Mouse (Mus musculus) retina, postnatal 7 days (tissue): ENCODE measurements at regions not wholly inside any gene's neighbourhood (a gene's known extent, or its start where the extent isn't known, plus 50 kb on each side); places are given as distances from the start of the nearest gene placed in this dataset.

Source experiments
- DNase-seq: peaks from one replicate; pipeline ENCODE4 v3.0.0-alpha.2; 2012; ENCODE audit warnings: low read depth, low spot score

DNA sequence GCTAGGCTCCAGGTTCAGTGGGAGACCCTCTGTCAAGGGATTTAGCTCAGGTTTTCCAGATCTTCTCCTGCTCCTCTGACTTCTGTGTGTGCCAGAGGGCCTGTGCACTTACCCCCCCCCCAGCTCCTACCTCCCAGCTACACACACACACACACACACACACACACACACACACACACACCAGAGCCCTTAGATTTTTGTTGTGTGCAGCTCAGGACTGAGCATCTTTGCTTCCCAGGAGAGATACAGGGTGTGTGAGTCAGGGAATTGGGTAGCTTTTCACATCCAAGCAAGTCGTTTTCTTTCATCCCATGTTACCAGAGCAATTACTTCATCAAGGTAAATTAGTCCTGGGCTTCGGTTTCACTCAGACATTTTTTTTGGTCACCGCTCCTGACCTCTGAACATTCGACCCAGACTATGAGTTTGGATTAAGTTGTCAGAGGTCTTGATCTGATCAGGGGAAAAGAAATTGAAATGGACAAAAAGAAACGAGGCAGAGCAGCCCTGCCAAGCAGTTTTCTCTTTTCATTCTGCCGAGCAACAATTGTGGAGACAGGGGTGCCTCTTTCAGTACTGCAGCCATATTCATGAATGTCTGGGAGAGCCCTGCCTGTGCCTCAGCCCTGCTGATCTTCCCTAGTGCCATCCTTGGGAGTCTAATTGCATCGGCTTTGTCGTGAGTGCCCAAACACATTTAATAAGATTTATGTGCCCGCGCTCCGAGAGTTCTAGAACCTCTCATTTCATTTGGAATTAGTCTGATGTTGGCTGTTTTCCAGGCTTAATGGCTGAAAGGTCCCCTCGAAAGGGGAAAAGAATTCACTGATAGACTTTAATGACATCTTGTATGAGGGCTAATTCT, 241.3 kb downstream of the 1500009L16Rik start:
- no peak for DNase-seq

DNA sequence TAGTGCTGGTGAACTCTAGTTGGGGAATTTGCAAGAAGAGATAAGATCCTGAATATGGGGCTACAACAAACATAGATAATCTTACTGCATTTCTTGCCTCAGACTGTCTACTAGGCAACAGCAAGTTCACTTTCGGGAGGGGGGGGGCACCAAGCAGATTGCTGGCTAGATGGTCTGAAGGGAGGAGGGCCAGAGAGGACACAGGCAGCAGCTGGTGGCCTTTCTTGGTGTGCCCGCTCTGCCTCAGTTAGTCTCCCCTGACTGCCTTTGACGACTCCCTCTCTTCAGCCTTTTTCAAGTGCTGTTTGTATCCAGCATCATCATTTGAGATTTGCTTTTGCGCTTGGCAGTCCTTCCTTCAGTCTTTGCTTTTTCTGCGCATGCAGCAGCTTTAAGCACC, 242.2 kb downstream of the 1500009L16Rik start:
- no peak for DNase-seq

DNA sequence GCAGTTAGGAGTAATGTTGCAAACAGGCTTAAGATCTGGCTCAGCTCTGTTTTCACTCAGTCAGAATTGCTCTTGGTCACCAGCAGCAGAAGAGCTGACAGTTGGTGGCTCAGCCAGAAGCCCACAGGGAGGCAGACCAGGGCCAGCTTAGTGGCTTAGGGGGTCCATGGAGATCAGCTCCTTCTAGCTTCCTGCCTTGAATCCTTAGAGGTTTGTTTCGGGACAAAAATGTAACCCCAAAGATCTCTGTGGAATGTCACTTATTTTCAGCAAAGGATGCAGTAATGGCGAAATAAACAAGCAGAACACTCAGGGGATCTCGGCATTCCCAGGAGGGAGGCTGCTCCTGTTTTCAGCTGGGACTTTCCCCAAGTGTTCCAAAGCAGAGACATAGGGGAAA, 247.8 kb downstream of the 1500009L16Rik start:
- no peak for DNase-seq

DNA sequence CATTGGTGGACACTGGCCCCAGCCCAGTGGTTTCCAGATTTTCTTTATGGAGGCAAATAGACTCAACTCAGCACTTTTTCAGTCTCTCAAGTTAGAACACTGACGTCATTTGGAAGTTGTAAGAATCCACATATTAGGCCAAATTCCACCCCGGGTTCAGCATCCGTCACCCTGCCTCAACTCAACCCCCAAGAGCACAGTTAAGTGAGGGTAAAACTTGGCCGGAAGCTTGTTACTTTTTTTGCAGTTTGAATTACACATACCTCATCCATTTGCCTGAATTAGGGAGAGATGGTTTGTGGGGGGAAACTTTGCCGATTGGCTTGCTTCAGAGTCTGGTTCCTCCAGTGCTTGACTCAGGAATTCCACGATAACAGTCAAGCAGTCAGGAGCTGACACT, 251.9 kb downstream of the 1500009L16Rik start:
- no peak for DNase-seq

DNA sequence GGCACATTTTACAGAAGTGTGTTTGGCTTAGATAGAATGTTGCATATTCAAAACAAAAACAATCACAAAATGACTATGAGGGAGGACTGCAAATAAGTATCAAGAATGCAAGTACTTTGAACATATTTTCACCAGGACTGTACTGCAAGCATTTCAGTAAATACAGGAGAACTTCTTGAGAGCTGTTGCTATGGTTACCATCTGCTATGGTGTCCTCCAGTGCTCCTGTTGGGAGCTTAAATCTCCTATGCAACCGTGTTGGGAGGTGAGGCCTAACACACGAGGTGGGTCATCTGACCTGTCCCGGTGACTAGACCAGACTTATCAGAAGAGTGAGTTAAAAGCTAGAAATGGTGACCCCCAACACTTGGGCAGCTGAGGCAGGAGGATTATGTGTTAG, 253.9 kb downstream of the 1500009L16Rik start:
- no peak for DNase-seq

DNA sequence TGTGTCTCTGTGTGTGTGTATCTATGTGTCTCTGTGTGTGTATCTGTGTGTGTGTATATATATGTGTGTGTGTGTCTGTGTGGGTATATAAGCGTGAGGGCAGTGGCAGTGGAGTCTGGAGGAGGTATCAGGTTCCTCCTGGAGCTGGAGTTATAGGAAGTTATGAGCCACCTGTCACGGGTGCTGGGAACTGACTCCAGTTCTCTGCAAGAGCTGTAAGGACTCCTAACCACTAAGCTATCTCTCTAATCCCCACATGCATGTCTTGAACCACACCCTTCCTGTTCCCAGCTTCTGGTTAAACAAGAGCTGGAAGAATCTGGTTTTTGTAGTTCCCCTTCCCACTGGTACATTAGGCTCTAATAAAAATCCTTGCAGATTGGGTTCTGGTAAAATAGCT, 257.3 kb downstream of the 1500009L16Rik start:
- no peak for DNase-seq

DNA sequence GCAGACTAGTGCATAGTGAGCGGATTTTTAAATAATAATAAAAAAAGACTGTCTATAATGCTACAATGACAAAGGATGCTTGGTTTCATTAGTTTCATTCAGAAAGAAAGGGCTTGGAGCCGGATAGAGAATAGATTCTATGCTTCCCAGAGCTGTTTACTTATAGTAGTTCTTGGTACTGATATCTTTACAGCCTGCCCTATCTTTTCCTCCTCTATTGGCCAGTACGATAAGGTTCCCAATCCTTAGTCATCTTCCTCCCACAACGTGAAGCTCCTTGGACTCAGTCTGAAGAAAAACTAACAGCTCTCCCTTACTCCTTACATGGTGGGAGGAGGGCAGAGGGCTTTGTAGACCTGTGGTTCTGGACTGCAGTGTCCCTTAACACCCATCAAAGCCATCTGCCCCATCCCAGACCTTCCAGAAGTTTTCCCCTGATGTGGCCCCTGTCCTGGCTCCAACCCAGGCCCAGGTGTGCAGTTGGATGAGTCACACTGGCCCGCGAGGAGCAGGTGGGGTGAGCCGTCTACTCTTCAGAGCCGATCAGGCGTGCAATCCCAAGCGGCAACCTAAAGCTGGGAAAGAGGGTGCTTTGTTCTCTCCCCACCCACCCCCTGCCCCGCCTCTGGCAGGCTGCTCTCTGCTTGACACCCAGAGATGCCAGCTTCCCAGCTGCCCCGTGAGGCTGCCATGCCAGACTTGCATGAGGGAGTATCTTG, 262.2 kb downstream of the 1500009L16Rik start:
- peak; percentile 11 for DNase-seq

DNA sequence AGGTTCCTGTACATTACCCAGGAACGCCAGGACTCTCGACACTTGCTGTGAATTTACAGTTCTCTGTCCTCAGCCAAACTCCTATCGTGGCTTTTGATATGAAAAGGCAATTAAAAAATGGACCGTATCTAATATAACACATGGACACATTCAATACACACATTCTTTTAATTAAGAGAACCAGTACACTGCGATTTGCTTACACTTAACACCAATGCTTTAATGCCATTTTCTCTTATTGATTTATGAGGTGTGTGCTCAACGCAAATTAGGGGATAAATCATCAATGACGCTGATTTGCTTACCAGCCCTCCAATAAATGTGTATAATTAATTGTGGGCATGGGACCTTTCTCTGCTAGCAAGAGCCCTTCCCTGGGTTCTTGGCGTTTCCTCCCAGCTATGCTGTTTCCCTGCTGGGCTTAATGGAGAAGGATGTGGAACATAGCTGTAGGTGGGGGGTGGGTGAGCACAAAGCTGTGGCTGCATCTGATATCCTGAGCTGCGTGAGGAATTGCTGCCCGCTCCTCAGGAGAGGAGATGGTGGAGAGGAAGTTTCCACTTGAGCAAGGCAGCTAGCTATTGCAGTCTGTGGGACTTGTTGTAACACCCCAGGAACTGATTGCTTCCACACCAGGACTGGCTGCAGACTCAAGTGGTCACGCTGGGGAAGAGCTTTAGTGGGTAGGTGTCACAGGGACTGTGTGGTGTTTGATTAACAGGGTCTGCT, 270.1 kb downstream of the 1500009L16Rik start:
- no peak for DNase-seq

DNA sequence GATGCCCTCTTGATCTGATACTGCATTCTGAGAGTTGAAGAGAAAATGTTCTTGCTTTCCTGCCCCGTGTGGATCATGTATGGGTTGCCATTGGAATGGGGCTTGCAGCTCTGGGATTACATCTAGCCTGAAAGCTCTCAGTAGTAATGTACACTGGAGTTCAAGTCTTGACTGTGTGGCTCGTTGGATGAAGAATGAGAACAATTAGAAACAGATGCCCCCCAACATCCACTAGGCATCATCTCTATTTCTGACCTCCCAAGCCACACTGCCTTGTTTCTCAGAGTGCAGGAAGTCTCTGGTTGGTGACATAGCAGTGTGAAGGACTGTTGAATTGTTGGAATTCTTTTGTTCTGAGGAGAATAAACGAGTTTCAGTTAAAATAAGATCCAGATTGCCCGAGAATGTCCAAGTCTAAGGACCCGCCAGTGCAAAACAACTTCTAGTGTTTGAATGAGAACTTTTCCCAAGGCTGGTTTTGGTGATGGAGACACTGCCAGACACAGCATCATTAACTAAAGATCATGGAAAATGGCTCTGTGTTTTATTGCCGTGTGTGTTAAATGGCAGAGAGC, 272.4 kb downstream of the 1500009L16Rik start:
- DNase-seq = no peak

DNA sequence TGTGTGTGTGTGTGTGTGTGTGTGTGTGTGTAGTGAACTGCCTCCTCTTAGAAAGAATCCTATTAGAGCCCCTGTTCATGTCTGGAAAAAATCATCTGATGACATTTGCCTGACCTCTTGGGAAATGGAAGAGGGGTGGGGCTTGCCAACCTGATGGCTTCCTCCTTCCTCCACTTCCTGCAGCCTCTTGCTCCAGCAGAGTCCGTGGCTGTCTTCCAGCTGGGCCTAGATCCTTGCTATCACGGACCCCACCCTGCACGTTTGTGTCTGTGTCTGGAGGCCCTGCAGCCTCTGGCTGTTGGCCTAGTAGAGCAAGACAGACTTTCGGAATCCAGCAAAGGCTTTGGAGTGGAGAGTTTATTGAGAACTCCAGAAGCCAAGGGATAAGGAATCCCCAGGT, 273.2 kb downstream of the 1500009L16Rik start:
- no peak for DNase-seq

DNA sequence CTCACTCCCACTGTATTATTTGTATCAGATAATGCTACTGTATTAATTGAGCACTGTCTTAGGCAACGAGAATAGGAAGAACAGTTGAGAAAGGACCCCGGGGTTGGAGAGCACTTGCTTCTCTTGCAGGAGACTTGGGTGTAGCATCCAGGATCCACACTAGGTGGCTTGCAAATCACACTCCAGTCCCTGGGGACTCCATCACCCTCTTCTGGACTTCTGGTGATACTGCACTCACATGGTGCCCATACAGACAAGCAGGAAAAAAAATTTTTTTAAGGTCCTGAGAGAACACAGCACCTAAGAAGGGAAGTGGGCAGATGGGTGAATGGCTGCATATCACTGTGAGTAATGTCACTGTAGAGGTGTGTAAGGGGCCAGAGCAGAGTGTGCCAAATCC, 273.8 kb downstream of the 1500009L16Rik start:
- no peak for DNase-seq

DNA sequence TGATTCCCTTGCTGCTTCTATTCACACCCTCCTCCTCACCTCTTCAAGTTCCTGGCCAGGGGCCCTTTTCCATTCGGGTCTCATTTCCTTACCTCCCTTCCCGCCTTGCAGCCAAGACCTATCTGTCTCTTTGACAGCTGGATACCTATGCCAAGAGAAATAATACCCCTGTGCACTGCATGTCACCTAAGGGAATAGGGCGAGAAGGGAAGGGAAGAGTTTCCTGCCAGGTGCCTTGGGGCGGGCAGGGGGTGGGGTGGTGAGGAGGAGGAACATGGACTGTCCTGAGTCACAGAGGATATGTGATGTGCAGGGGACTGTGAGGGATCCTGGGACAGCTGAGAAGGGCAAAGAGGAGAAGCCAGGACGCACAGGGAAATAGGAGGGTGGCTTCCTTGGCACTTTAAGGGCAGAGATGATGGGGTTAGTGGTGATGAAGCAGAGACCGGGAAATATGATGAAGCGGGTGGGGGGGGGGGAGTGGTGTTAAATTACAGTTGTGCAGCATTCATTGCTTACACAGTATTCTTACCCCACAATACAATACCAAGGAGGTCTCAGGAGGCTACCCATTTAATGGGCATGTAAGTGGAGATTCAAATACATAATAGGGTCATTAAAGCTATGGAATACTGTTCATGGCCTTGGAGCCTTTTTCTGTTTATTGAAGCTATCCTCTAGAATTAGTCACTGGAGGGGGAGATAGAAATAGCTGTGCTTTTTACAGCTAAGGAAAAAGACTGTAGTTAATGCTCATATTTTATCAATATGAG, 278.0 kb downstream of the 1500009L16Rik start:
- no peak for DNase-seq

DNA sequence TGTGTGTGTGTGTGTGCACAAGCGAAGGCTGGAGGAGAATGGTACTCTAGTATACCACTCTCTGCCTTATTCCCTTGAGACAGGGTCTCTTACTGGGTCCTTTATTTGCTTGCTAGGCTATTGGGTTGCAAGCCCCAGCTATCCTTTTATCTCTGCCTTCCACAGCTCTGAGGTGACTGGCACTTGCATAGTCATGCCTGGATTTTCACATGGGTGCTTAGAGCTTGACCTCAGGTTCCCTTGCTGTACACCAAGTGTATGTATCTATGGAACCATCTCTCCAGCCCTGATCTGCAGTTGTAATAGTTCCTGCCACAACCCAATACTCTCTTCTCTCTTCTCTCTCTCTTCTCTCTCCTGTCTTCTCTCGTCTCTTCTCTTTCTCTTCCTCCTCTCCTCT, 280.1 kb downstream of the 1500009L16Rik start:
- no peak for DNase-seq

DNA sequence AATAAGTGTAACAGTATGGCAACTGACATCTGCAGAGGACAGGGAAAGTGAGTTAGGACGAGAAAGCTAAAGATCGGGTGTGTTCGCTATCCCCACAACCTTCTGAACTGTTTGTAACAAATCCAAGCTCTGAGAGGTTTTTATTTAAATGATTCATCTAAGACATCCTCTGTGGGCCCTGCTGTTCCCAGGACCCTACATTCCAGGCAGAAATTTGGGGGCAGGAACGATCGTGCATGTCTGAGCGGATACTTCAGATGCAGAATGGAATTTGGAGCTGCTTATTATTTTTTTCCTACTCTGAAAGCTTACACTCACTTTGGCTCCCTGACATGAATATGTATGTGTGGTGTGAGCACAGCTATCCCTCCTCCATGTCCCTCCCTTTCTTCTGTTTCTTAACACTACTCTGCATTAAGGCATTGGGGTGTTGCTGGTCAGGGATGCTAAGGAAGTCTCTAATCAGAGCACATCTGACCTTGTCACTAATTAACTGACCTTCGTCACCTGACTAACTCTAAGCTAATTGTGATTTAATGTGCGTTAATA, 281.0 kb downstream of the 1500009L16Rik start:
- no peak for DNase-seq

DNA sequence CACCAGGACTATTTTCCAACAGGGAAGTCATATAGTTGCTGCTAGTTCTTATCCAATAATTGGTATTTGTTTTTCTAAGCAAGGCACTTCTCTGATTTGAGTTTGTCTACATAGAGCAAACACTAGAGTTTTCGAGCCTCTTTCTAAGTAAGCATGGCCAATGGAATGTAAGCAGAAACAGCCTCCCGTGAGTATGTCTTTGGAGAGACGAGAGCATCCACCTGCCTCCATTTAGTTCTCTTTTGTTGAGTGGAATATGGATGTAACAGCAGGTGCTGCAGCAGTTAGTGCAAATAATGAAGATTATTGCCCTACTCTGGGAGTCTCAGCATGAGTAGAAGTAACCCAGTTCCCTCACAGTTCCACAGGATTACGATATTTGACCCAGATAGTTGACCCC, 286.3 kb downstream of the 1500009L16Rik start:
- no peak for DNase-seq

DNA sequence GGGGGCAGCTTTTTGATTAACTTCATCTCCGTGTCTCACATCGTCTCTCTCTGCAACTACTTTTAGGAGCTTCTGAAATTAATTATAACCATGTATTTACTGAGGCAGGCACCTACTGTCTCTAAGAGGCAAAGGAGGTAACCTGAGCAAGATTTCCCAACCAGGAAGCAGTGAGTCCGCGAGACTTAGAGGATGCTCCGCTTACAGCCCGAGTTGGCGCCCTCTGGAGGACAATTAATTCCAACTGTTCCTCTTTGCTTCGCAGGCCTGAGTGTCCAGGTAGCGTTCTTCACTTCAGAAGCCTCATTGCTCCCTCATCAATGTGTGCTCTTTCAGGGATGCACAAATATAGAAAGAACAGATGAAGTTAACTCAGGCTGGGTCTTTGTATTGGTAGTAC, 296.7 kb downstream of the 1500009L16Rik start:
- peak; percentile 30 for DNase-seq

DNA sequence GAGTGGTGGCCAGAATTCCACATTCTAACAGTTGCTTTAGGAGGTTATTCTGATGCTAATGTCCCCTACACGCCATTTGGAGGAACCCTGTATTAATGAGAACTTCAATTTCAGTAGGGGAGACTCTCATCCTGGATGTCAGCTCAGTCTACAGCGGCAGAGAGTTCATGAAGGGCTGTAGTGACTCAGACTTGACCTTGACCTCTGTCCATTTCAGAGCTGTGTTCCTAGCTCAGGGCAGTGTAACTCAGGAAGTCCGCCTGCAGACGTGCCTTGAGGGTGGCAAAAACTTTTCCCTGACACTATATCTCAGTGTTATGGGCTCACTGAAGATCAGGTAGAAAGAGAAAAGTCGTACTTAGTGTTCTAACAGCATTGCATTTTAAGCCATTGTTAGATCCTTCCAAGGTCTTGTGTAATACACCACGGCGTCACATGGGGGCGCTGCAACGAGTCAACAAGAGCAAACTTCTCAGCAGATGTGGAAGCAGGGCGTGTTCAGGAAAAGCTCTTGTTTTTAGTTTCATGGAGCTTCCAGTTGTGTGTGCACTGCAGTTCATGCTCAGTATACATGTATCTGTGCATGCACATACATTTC, 297.5 kb downstream of the 1500009L16Rik start:
- DNase-seq = no peak

DNA sequence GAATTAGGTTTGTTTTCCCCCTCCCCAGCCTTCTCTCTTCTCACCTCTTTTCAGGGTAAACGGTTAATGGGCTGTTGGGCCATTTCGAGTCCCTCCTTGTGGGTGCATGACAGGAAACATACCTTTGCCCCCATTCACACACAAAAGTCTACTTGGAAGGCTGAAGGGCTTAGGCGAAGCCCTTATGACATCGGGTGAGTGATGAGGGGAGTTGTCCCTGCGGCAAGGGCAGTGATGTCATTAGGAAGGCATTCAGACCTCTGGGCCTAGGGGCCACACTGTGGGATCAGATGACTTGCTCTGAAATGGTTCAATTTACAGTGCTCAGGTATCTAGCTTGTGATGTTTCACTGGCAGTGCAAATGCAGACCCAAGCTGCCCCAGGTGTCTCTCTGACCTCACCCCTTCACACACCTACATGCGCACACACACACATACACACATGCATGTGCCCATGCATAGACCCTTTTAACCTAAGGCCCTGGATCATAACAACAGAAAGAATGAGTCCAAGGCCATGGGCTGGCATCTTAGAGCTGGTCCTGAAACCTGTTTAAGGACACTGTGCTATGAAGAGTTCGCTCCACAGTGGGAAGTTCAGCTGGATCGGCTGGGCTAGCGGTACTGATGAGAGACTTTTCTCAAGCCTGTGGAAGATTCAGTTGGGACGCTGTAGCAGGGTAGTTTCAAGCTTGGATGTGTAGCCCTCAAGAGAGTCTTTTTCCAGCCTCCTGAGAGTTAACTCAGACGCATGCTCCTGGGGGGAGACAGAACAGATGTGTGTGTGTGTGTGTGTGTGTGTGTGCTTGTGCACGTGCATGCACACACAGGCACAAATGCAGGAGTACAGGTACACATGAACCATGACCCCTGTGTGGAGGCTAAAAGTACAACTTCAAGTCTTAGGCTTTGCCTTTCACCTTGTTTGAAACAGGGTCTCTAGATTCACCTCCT, 298.8 kb downstream of the 1500009L16Rik start:
- DNase-seq = no peak

DNA sequence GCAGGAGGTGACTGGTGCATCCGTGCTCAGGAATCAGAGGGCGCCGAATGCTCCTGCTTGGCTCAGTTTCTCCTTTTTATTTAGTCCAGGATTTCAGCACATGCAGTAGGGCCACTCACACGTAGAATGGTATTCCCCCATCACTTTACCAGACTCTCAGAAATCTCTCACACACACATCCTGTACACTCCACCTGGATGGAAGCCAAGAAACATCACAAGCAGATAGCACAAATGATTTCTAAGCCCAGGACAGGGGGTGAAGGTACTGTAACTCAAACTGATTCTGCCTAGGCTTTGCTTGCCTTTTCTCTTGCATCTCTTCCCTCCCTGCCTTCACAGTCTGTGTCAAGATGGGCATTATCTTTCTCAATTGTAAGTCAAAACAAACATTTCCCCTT, 301.6 kb downstream of the 1500009L16Rik start:
- DNase-seq = no peak
